Mouse (Mus musculus): ENCODE measurements around the gene Snx29. TPM values are rescaled to one million over a fixed set of nuclear protein-coding genes. Genes with fewer than 3 reads are reported as not detected.
A peak's percentile ranks its signal among the peaks of the same experiment; 100 is the strongest.
"Not testable (repeated sequence)": the region's sequence is repeated elsewhere in the genome, so short reads cannot be mapped to it uniquely, and the experiment has no call there.

Snx29 gene
- total RNA-seq, 2 experiments from 2014 or later, result 15.0 to 16.1 TPM

DNA sequence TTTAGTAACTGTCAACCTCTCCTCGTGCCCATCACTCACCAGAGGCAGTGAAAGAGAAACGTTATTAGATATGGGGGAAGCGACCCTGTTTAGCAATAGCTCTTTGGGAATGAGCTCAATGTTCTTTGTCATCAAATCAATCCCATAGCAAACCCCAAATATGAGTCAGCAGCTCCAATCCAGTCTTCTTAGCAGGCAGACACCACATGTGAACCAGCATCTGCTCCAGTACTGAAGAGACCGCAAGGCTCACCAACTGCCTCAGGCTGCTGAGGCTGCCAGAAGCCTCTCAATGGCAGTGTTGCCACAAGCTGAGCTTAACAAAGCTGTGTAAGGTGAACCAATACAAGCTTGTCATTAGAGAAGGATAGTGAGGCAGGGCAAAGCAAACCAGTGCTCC is 177.4 kb downstream of the Snx29 start:
- no peak for DNase-seq

DNA sequence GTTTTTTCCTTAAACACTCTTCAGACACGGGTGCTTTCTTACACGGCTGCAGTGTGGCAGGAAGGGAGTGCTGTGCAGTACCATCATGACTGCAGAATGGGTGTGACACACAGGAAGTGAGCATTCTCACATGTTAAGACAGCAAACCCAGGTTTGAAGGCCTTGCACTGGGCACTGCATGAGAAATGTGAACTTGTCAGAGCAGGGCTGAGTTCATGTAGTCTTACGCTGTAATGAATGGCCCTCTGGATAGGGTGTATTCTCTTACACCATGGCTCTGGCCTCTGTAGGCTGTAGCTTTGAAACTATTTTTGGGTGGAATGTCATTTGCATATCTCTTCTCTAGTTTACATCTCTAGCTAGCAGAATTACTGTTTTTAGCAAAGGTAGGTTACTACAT is 178.4 kb downstream of the Snx29 start:
- DNase-seq, result no peak

DNA sequence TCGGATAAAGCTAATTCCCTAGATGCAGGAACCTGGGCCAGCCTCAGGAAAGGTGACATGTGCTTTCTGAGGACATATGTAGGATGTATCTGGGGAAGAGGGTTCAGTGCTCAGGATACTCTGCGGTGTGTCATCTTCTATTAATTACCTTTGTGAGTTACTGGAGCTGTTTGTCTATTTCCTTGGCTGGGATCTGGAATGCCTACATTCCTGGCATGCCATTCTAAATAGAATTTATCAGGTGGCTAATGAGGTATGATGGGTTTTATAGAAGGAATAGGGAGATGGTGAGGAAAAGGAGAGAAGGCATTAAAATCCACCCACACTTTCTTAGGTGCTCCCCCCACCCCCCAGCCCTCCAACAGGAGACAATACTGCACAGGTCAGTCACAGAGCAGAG is 178.9 kb downstream of the Snx29 start:
- DNase-seq, result no peak

DNA sequence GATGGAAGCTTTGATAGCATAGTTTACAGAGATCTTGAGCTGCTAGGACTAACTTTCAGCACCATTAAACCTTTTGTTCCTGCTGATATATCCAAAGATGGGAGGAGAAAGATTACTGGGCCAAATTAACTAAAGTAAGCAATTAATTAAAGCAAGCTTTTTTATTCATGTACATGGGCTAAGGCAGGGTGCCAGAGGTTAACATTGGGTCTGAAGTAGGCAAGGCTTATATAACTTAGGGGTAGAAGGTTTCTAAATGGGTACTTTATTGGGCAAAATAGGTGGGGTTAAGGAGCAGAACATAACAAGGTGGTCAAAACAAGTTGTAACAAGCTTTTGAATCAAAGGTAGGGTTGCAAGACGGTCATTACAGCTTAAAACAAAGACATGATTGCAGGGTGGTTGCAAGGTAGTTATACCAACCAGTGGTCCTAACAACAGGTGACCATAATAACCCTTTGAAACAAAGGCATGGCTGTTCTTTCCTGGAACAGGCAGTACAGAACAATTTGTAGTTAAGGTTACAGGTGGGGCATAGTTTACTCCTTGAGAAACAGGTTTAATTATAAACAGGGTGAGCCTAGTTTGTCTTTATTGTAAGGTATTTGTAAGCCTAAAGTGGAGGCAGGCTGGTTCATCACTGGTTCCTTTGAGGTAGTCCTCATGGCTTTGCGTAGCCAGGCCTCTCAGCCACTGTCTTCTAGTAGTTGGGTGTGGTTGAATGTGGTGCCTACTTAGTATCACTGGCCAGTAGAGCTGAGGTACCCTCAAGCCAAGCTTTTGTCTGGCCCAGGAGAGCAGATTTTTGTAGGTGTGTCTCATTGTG is 182.2 kb downstream of the Snx29 start:
- DNase-seq, result no peak

DNA sequence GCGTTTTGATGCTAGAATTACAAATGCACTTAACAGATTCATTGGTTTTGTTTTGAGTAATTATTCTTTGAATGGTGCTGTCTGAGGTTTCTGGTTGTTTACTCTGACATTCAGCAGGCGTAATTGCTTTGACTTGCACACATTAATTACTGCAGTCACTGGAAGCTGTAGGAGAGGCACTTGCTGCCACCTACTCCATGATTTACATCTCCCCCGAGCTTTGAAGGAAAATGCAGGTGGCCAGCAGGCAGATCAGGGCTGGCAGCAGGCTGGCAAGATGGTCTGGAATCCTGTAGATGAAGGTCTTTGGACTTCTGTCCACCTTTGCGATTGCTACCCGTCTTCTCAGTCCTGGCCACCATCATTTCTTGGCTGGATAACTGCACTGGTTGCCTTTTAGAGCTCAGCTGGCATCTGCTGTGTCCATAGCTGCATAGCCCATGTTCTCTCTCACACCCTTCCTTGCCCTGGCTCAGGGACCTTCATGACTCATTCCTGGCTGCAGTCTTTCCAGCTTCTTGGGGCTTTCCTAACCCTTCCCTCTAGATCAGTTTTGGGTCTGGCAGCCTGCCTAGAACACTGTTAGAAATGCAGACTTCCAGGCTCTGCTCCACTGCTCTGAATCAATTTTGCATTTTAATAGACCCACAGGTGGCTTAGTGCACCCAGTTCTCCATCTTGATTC is 182.9 kb downstream of the Snx29 start:
- peak; percentile 73 for DNase-seq

DNA sequence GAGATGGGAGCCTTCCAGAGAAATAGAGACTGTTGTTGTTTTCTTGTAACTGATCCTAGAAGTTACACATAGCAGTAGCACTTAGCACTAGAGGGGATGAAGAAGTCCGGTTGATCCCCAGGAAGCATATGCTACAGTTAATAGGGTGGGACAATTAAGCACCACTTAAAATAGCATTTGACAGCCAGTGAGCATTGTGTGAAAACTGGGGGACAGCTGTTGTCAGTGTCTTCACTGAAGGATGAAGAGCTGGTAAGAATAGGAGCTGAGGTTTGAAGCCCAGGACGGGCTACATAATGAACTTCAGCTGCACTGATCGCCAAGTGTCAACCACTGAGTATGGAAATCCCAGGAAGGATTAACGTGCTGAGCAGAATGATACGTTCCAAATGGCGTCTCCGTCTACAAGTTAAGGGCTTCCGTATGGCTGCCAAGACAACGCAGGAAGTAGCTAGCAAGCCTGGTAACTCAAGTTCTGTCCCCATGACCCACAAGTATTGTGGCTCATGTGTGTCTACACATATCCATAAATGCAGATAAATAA is 184.6 kb downstream of the Snx29 start:
- no peak for DNase-seq

DNA sequence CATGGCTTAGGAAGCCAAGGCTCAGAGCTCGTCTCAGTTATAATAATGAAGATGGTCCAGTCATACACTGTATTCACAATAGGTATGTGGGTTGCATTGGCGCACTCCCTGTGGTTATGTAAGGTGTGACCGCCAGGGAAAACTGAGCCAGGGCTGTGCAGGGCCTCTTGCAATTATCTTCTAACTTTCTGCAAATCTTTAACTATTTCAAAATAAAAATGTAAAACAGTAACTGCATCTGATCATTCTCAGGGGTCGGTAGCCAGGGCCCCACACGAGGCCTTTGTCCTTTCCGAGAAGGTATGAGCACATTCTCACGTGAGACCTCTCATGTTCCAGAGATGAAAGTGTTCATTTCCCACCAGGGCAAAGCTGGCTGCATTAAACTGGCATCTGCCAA is 185.6 kb downstream of the Snx29 start:
- DNase-seq, result no peak

DNA sequence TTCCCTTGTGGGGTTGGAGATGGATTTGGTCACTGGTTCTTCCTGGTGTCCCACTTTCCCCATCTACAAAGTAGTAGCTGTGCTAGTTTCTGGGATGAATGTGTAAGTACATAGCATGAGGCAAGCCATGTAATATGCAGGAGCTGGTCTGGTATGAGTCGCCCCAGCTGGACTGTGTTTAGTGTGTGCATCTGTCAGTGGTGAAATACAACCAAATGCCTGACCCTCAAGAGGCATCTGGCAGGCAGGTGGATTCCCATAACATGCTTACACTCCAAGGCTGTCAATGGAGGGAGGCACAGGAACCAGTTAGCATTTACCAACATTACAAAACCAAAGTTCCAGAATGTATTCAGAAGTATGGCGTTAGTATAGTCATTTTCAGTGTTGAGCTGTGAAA is 187.7 kb downstream of the Snx29 start:
- DNase-seq, result no peak

DNA sequence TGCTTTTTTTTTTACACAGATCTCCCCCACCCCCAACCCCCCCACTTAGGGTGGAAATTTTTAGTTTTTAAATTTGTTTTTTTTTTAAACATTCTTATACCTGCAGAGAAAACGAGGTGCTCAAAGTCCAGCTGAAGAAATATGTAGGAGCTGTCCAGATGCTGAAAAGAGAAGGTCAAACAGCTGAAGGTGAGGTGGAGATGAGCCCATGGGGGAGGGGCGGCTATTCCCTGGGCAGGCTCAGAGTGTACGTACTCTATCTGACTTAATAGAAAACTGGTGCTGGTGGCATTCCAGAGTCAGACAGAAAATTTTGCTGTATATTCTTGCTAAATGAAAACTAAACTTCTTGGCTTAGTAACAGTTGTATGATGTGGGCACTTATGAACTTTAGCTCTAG is 188.1 kb downstream of the Snx29 start:
- DNase-seq, result peak; percentile 27

DNA sequence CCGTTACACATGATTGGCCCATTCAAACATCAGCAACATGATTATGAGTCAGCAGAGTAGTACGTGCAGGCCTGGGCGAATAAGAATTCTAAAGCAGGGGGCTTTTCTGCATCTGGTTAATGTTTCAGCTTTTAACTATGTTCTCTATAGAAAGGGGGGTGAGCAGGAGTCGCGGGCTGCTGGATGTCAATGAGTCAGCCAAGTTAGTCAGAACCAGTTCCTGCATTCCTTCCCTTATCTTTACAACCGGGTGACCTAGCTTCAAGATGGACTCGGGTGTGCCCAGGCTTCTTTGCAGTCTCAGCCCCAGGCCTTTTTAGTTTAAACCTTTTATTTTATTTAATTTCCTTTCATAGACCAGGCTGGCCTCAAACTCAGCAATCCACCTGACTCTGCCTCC is 189.0 kb downstream of the Snx29 start:
- not testable (repeated sequence) for DNase-seq

DNA sequence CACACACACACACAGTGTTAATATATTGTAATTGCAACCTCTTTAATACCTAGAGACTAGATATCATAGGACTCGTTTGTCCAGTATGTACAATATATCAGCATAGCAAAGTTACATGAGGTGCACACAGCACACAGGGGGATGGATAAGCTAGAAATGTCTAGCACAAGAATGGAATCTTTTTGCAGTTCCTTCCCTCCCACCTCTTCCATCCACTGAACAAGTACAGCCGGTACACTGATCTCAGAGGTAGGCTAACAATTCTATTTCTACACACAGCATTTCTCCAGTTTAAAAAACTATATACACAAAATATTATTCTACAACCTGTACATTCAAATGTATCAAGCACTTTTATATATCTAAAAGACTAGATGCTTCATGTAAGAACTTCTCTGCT is 194.0 kb downstream of the Snx29 start:
- no peak for DNase-seq

DNA sequence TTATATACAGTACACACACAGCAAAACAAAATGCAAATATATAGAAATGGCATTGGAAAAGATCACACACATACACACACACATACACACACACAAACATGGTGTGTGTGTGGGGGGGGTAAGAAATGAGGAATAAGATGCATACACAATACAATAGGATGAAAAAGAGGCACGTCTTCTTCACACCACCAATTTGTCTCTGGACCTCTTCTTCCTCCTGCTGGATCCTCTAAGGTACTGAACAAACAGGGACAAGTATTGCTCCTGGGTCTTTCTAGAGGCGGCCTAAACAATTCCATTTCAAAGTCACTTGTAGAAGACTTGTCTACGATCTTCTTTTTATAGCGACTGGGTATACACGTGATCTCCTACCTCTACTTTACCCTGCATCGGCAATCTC is 194.7 kb downstream of the Snx29 start:
- no peak for DNase-seq

DNA sequence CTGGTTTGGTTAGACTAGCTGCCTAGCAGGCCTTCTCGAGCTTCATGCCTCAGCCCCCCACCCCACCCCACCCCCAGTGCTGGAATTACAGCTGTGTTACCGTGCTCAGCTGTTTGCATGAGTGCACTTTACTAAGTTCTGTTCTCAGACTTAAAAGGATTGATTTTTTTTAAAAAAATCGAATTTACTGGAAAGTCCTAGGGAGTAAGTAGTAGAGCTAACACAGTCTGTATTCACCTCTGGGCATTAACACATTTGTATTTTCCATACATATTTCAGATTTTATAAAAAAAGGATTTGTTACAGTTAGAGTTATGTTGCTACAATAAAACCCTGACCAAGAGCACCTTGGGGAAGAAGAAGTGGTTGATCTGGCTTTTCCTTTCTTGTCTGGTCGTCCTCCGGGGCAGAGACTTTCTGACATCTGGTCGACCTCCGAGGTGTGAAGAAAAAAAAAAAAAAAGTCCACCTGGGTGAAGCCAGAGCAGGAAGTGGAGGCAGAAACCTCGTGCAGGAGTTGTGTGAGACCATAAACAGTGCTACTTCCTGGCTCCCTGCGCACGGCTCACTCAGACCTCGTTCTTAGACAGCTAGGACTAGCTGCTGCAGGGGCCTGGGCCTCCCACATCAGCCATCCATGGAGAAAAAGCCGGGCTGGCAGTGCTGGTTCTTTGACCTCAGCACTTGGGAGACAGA is 196.2 kb downstream of the Snx29 start:
- no peak for DNase-seq

DNA sequence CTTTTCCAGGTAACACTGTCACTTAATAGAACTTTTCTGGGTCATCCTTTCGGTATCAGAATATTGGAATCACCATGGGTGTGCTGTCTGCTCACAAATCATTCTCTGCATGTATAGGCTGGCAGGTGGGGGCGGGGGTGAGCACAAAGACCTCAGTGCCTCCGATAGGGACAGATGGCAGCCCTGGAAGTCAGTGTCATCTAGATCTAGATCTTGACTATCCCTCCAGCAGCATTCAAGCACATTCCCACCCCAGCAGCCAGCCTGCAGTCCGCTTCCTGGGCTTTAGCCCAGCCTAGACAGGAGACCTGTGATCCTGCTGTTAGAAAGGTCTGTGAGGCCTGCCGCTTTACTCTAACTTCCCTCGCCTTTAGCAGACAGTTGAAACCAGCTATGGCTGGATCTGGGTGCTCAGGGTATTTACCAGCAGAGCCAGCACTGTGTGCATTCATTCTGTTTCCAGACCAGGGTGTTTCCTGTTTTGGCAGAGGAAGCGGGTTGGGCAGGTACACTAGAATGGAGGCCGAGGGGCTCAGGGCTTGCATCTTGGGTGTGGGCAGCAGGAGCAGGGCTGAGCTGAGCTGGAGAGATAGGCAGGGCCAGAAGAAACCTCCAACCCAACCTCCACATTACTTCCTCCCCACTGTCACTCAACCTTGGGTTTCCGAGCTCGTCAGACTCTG is 203.5 kb downstream of the Snx29 start:
- no peak for DNase-seq

DNA sequence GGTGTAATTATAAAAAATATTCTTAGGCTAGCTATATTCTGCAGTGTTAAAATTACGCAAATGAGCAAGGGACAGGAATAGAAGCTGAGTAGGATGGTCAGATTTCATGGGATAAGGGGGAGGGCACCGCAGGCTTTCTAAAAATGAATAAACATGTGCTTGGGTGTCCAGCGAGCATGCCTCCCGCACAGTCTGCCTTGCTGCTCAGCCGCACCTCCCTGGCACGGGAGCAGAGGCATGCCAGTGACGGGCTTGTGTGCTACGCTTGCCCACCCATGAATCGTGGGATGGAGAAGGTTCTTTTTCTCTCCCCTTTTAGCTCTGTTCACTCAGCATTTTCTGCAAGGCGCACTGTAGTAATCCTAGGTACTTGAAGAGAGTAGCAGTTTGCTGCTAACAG is 204.3 kb downstream of the Snx29 start:
- DNase-seq, result no peak

DNA sequence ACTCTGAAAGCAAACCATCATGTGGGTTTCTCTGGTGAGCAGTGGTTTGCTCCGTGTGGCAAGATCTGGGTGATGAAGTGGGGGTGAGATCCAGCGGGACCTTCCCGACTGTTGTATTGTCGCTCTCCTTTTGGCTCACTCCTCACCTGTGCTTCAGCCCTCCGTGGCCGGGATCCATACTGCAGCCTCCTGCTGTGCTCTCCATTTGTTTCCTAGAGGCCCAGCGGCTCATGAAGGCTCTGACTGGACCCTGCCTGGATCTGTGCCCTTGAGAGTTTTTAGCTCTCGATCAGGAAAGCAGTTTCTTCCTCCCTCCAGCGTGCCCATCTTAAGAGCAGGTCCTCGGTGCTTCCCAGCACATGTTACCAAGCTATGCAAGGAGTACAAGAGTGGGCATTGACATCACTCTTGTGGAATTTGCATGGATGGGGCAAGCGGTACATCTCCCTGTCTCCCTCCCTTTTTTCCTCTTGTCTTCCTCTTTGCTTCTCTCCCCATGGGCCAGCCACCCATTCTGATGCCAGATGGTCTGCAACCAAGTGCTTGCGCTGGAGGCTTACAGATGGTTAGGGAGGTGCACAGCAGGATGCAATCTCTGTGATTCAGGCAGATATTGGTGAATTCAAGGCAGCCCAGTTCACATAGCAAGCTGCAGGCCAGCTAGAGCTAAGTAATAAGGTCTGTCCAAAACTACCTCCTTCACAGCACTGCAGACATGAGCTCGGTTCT is 207.9 kb downstream of the Snx29 start:
- DNase-seq, result no peak

DNA sequence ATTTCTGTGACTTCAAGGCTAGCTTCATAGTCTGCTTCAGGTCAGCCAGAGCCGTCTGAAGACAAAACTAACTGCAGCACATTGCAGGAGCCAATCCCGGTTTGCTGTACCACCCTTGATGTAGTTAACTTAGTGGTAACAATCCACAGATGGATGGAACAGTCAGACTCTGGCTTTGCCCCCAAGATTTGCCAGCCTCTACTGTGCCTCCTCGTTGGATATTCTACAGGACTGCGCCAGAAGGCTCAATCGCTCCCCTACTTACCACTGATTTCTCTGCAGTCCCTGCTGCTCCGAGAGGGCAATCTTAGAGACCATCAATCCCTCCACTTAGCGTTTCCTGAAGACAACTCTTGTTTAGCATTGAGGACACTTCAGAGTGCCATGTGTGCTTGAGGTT is 208.7 kb downstream of the Snx29 start:
- no peak for DNase-seq

DNA sequence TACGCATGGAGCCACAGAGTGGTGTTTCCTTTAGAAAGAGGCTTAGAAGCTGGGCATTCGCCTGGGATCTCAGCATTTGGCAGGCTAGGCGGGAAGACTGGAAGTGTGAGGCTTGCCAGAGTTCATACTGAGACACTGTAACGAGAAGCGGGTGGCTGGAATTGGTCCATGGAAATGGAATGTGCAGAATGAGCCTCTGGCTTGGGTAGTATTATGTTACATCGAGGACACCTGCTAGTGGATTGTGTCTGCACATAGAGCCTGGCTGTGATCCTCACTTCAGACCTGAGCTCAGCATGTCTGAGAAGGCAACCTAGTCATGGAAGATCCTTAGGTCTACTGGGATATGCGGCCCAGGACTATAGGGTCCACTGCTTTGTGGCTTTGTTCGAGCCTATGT is 209.9 kb downstream of the Snx29 start:
- peak; percentile 85 for DNase-seq

DNA sequence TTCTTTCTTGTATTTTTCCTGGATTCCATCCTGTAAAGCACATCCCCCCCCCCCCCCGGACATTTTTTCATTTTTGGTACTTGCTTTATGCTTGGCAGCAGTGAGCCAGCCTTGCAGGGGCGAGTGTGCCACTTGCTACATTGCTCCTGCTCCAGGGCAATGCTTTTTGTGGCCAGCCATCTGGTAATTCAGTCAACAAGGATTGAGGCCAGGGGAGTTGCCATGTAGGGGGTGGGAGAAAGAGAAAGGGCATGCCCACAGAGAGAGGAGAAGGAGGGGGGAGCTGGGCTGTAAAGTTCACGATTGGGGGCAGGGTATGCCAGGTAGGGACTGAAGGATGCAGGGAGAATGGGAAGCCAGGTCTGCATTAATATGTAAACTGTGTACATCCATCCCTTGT is 210.7 kb downstream of the Snx29 start:
- no peak for DNase-seq

DNA sequence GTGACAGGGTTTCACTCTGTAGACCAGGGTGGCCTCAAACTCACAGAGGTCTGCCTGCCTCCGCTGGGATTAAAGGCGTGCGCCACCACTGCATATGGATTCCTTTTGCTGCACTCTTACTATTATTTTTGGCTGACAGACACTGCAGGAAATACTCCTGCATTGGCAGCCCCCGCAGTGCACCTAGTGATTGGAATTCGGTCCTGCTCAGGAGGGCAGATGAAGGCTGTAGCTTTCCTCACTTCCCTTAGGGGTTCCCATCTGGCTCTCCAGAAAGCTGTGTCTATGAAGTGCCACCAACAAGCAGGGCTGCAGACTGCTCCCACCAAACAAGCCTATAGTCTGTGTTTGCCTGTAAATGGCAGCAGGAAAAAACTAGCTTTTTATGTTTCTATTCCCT is 215.0 kb downstream of the Snx29 start:
- DNase-seq, result no peak

DNA sequence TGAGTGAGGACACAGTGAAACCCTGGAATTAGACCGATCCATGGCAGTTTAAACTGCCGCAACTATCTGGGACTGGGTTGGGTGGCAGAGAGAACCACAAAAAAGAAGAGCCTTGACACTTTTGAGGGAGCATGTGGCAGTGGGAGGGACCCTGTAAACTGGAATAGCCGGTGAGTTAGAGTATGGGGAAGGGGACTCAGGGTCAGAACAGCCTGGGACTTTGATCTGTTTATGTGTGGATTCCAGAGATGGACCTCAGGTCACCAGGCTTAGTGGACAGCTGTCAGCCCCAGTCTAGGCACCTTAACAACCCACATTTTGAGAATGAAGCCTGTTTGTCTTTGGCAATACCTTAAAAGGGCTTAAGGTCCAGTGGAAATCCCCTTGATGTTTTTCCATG is 215.5 kb downstream of the Snx29 start:
- DNase-seq, result no peak

DNA sequence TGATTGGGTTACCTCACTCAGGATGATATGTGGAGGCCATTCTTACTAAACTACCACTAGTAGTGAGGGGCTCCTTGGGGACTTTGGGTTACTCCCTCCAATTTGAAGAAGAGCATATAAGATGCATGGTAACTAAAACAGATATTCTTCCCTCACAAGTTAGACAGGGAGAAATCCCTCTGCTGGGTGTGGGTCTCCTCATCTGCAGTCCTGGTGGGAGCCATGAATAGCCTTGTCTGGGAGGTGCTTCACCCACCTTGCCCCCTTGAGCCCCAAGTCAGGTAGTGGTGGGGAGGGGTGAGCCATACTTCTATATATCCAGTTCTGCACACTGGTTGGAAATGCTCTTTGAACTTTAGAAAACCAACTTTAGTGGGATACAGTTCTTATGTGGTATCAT is 218.3 kb downstream of the Snx29 start:
- no peak for DNase-seq

Data from heart, postnatal 4 days (tissue).